Mouse (Mus musculus) thymus, postnatal 0 days (tissue): ENCODE results near the gene 2900026A02Rik. TPM values are rescaled to one million over a fixed set of nuclear protein-coding genes. Genes with fewer than 3 reads are reported as not detected.
"Not testable (repeated sequence)": the region's sequence is repeated elsewhere in the genome, so short reads cannot be mapped to it uniquely, and the experiment has no call there.

Experiments
- DNase-seq: peaks from one replicate; pipeline ENCODE4 v3.0.0-alpha.2; 2015; ENCODE audit warnings: low spot score
- polyA plus RNA-seq: library from polyadenylated mRNA; unstranded; fragments of >200 nt; fragmentation: Nextera tagmentation; extraction: Ambion mirVana; gene quantifications from 2 replicates; pipeline ENCODE4 v1.2.1, GENCODE M21; 2015

Gene 2900026A02Rik
- polyA plus RNA-seq, 1 experiment from 2014 or later = 3.9 TPM

DNA sequence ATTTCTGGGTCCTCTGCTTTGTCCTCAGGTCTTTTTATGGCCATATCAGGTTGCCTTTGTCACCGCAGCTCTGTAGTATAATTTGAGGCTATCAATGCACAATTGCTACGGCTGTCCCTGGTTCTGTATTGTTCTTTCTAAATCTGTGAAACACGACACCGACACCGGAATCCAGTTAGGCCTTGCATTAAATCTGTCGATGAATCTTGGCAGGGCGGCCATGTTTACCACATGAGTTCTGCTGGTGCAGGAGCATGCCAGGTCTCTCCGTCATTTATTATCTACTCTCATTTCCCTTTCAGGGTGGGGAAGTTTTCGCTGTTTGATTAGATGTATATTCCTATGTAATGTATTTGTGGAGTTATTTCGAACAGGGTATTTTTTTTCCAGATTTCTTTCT lies 97.3 kb downstream of the 2900026A02Rik start:
- no peak for DNase-seq

- DNase-seq = no peak
Measured at GRCm38 (mm10) chr5:113122326-113123054, 98.5 kb downstream of the 2900026A02Rik start.

- no peak for DNase-seq
Measured at GRCm38 (mm10) chr5:113121591-113121875, 99.5 kb downstream of the 2900026A02Rik start.

- DNase-seq = no peak
Measured at GRCm38 (mm10) chr5:113120741-113121590, 100.1 kb downstream of the 2900026A02Rik start.

- DNase-seq = no peak
Measured at GRCm38 (mm10) chr5:113119861-113120465, 101.1 kb downstream of the 2900026A02Rik start.

DNA sequence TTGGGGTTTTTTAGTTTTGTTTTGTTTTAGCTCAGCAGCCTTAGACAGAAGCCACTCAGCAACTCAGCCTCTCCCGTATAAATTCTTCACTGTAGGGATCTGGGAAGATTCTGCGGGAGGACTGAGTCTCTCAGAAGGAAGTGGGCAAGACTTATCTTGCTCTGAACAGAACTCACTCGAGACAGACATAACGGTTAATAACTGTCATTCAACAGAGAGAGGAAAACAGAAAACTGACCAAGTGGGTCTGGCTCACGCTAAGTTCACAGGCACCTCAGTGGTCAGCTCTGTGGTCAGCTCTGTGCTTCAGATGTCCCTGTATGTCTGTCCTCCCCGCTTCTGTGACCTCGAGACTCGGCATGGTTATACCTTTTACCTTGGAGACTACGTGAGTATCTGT lies 101.7 kb downstream of the 2900026A02Rik start:
- DNase-seq = no peak

- DNase-seq = peak; percentile 43
Measured at GRCm38 (mm10) chr5:113118695-113119094, 102.3 kb downstream of the 2900026A02Rik start.

- DNase-seq = no peak
Measured at GRCm38 (mm10) chr5:113117361-113117760, 103.7 kb downstream of the 2900026A02Rik start.

- no peak for DNase-seq
Measured at GRCm38 (mm10) chr5:113115896-113116295, 105.1 kb downstream of the 2900026A02Rik start.

- no peak for DNase-seq
Measured at GRCm38 (mm10) chr5:113114264-113115225, 106.5 kb downstream of the 2900026A02Rik start.

DNA sequence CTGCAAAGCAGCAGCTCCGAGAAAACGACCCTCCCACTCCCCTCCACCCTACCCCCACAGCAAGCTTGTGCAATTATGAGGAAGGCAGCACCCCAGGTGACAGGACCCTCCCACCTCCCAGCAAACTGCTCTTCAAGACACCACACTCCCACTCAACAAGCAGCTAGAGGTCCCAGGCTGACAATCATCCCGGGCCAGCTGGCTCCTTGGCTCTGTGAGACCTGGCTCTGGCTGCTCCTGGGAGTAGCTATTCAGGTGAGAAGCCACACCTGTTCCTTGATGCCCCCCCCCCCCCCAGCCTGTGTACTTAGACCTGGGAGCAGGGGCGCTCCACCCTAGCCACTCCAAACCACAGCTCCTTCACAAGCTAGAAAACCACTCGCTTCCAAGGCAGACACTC lies 107.9 kb downstream of the 2900026A02Rik start:
- no peak for DNase-seq

DNA sequence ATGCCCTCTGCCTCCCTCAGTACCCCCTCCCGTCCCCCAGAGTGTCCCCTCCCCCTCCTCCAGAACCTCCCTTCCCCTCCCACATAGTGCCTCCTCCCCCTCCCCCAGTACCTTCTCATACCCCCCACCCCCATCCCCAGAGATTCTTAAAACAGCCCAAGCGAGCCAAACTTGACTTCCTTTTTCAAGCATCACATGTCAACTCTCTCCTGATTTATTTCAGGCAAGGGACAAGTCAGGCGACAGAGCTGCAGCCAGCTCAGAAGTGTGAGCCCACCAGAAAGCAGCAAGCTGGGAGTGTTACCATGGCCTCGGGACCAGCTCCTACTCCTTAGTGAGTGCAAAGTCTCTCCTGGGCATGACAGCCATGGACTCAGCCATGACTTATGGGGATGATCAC lies 109.7 kb downstream of the 2900026A02Rik start:
- DNase-seq = no peak

DNA sequence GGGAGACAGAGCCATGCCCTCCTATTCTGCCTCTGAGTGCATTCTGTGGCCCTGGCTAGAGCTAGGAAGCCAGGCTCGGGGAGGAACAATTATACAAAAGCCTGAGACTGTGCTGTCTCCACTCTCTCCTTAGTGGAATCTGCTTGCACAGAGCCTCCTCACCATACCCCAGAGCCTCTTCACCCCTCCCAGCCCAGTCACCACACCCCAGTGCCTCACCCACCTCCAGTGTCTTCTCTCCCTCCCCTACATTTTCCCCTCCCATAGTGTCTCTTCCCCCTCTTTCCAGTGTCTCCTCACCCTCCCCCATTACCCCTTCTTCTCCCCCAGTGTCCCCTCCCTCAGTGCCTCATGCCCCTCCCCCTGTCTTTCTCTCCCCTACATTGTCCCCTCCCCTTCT lies 110.1 kb downstream of the 2900026A02Rik start:
- no peak for DNase-seq

DNA sequence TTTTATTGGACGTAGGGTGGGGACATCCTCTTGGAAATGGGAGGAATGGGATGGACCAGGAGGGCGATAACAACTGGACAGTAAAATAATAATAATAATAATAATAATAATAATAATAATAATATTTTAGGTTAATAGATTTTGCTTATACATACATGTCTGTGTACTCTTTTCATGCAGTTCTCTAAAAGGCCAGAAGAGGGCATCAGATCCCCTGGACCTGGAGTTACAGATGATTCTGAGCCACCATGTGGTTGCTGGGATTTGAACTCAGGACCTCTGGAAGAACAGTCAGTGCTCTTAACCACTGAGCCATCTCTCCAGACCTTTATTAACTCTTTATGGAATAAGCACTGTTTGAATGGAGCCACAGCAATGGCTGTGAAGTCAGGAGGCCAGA lies 111.4 kb downstream of the 2900026A02Rik start:
- not testable (repeated sequence) for DNase-seq

DNA sequence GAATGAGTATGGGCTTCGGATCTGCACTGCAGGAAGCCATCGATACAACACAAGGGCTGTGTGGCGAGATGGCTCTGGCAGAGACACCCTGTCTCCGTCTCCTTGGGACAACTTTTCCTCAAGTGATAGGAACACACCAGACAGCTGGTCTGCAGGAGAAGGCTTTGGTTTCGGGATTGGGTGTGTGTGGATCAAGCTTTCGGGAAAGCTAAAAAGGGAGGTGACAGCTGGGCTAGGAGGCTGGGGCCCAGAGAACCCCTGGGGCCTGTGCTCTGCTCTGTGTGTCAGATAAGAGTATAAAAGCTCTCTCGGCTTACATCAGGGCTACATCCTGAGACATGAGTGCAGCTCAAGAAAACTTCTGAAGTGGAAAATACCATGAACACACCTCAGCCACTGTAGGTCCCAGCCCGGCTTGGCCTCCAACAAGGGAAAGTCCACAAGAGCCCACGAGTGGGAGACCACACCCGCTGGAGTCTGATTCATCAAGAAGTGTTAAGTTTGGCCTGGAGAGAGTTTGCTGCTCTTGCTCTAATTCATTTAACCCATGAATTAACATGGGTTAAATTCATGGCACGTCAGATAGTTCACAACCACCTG lies 112.8 kb downstream of the 2900026A02Rik start:
- no peak for DNase-seq

- no peak for DNase-seq
Measured at GRCm38 (mm10) chr5:113107709-113108108, 113.3 kb downstream of the 2900026A02Rik start.

DNA sequence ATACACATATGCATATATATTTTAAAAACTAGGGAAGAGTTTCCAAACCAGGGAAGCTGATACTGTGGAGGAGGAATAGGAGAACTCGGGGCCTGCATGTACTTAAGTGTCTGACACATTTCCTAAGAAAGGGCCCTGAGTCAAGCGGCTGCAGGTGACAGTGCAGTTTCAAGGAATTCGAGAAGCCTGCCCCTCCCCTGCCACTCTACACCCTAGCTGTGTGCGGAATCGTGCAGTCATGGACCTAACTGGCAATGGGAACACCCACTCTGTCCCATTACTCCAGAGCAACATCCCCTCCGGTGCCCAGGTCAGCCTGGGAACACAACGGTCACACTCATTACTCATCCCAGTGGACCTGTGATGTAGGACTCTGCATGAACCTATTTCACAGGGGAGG lies 114.4 kb downstream of the 2900026A02Rik start:
- no peak for DNase-seq

DNA sequence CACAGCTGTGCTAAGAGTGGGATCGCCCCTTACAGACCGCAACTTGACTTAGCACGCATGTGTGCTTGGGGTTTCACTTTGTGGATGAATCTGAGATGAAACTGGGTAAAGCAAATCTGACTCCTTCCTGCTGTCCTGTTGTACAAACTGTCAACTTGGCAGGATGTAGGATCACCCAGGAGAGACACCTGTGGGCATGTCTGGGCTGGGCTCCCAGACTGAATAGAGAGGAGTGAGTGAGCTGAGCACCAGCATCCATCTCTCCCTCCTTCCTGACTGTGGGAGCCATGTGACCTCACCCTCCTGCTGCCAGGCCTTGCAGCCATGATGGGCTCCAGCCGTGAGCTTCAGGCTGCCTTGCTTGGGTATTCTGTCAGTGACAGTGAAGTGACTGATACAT lies 115.6 kb downstream of the 2900026A02Rik start:
- no peak for DNase-seq

GRCm38 (mm10) chr5:113105035-113105434 lies 116.0 kb downstream of the 2900026A02Rik start:
- no peak for DNase-seq

DNA sequence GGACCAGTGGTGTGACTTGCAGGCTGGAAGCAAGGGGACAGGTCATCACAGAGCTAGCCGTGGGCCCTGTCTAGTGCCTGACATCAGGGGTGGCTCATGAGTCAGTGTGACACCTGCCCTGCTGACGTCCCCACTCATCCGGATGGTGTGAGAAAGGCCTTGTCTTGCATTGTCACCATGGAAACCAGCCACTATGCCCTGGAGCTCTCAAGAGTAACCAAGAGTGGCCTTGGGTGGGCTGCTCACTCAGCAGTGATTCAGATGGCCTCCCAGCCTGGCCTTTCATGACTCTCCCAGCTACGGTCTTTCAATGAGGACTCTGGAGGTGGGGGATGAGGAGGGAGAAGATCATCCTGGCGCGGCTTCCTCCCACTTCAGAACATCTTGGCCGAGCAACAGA lies 118.6 kb downstream of the 2900026A02Rik start:
- DNase-seq = no peak

- DNase-seq = no peak
Measured at GRCm38 (mm10) chr5:113101457-113101856, 119.6 kb downstream of the 2900026A02Rik start.
